Mouse (Mus musculus): ENCODE measurements around the gene Pxdc1.

GRCm38 (mm10) chr13:34602757-34603156 lies 50.5 kb downstream of the Pxdc1 start:
- TF ChIP-seq POLR2A (IDR thresholded peaks at IDR 0.05; ENCODE audit: borderline replicate concordance, extremely low read depth, low read depth, low read length) (no peak), CTCF (IDR thresholded peaks at IDR 0.05; ENCODE audit: insufficient read depth, low read length) (no peak)

Data from lung, adult 2 months (tissue).